Mouse (Mus musculus) embryonic fibroblast, embryonic 13.5 days (primary cell): Measurements from ENCODE around the gene Ttf1.

Experiments used
- CTCF ChIP-seq: IDR thresholded peaks from 2 replicates; pipeline ENCODE4 v1.5.1; 2011; ENCODE audit warnings: mild to moderate bottlenecking, control low read depth, low read length, moderate library complexity, borderline replicate concordance; ENCODE audit not compliant: insufficient read depth
- POLR2A ChIP-seq: IDR thresholded peaks from 2 replicates; pipeline ENCODE4 v1.6.1; 2011; ENCODE audit warnings: low read depth, mild to moderate bottlenecking, control low read depth, low read length, moderate library complexity

DNA sequence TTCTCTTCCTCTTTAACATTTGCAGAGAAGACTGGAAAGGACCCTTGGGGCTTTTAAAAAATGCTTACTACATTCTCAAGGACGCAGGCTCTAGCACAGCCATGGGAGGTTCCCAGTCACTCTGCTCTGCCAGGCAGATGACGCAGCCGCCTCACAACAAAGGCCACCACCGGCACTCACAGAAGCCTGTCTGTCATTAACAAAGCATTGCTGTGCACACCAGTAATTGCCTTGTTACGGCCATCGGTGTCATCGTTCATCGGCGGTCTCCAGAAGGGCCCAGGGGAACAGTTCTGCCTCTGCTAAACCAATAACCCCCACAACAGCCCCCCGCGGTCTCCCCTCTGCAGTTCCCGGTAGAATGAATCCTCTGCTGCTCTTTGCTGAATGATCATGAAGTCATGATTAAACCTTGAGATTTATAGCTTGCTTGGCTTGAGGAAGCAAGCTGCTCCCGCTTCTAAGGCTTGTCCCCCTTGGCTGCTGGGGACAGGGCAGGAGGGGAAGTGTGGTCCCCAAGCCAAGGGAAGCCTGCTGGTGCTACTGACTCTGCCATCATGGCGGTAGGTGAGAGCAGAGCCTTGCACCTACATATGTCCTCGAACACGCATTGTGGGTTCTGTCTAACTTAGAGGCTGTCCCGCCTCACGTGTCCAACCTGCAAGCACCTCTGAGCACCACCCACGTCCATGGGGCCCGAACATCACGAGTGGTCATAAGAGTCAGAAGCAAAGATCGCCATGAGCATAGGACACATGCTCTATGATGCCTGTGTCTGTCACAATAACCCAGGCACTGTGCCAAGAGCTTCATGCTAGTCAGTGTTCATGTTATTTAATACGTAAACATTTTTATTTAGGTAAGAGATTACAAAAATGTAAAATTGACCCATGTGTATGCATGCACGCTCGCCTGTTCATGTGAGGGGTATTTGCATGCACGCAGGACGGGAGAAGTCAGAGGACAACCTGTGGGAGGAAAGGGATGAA, 43.2 kb upstream of the Ttf1 start:
- TF ChIP-seq CTCF, result no peak
- no peak for TF ChIP-seq POLR2A
